Mouse (Mus musculus): ENCODE data around the gene Rnf220. TPM values are rescaled to one million over a fixed set of nuclear protein-coding genes. Genes with fewer than 3 reads are reported as not detected.
A peak's percentile ranks its signal among the peaks of the same experiment; 100 is the strongest.

The Rnf220 gene
- polyA plus RNA-seq, 1 experiment from 2014 or later = 50.7 TPM

GRCm38 (mm10) chr4:117288927-117289801 lies 207.7 kb downstream of the Rnf220 start:
- peak overlapping the region; percentile 98 for H3K27ac ChIP-seq (ENCODE audit: low read length)
- DNase-seq (ENCODE audit: low spot score) = peak; percentile 90
- H3K4me2 ChIP-seq (replicated peaks; ENCODE audit: low read depth, low read length) = peak overlapping the region; percentile 74
- peak overlapping the region; percentile 73 for H3K9ac ChIP-seq (replicated peaks; ENCODE audit: low read depth)
- no peaks in the 10 kb centered on the region for H3K27me3 ChIP-seq (replicated peaks; ENCODE audit: insufficient read depth, low read length)
- TF ChIP-seq CTCF (IDR thresholded peaks at IDR 0.05) (no peak), EP300 (IDR thresholded peaks at IDR 0.05) (no peak)
- peak; percentile 92 for ATAC-seq
- no peaks in the 10 kb centered on the region for H3K4me1 ChIP-seq (ENCODE audit: insufficient read depth, low read depth, low read length)
- peaks cover 9% of the 10 kb centered on the region for H3K36me3 ChIP-seq (ENCODE audit: insufficient read depth, low read length)
- under 1% methylated on average over 55 of the region's 80 CpGs for WGBS
- H3K9me3 ChIP-seq (ENCODE audit: low read length) = no peaks in the 10 kb centered on the region
- H3K4me3 ChIP-seq (ENCODE audit: low read depth, low read length) = peak overlapping the region; percentile 81

GRCm38 (mm10) chr4:117288277-117288926 lies 208.4 kb downstream of the Rnf220 start:
- 0 out of 2 replicates have a peak, but pooled peaks have one; percentile 1 for ATAC-seq
- WGBS = 17% methylated on average over 25 of the region's 25 CpGs
- peak overlapping the region; percentile 81 for H3K4me3 ChIP-seq (ENCODE audit: low read depth, low read length)

GRCm38 (mm10) chr4:117284363-117284762 lies 212.5 kb downstream of the Rnf220 start:
- no peak overlapping the region for H3K27ac ChIP-seq (ENCODE audit: low read length)
- ATAC-seq = no peak

More at GRCm38 (mm10) chr4:117288277-117288926, 208.4 kb downstream of the Rnf220 start:
- peak; percentile 22 for DNase-seq (ENCODE audit: low spot score)
- Histone ChIP-seq H3K27ac (ENCODE audit: low read length) (peak overlapping the region; percentile 98), H3K9ac (replicated peaks; ENCODE audit: low read depth) (peak overlapping the region; percentile 73), H3K27me3 (replicated peaks; ENCODE audit: insufficient read depth, low read length) (no peaks in the 10 kb centered on the region), H3K4me2 (replicated peaks; ENCODE audit: low read depth, low read length) (peak overlapping the region; percentile 74), H3K36me3 (ENCODE audit: insufficient read depth, low read length) (peaks cover 9% of the 10 kb centered on the region), H3K9me3 (ENCODE audit: low read length) (no peaks in the 10 kb centered on the region), H3K4me1 (ENCODE audit: insufficient read depth, low read depth, low read length) (no peaks in the 10 kb centered on the region)
- TF ChIP-seq EP300 (IDR thresholded peaks at IDR 0.05) (no peak), CTCF (IDR thresholded peaks at IDR 0.05) (no peak)

DNA sequence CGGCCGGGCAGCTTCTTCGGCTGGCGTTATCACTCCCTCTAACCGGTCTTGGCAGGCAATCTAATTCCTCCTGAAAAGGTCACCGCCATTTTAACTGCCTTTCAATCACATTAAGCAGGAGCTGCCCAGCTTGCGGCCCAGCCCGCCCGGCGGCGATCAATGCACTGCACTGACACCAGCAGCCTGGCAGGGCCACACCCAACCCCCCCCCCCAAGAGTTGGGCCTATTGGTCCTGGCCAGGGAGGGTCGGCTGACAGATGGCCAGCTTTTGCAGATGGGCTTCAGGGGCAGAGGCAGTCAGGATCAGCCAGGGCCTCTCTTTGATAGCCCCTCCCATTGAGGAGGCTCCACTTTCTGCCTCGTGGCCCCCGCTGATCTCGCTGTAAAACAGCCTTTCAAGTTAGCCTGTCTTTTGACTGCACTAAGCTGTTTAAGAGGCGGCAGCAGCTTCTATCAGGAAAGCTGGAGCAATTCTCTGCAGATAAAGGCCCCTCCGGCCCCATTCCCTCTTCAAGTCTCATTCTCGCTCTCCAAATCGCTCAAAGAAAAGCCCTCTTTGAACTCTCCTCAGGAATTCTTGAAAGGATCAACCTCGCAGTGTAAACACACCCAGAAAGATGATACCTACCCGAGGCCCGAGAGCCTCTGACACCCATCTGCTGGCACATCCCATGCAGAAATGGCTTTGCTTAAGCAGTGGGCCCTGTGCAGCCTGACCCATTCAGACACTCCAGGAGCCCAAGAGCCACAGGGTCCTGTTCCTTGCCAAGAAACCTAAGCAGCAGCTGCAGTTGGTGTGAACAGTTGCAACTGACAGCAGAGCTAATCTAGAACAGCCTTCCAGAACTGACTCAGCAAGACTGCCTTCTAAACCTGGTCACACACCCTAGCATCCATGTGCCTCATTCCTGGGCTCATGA lies 213.3 kb downstream of the Rnf220 start:
- no peak for ATAC-seq
- peaks cover 14% of the 10 kb centered on the region for H3K36me3 ChIP-seq (ENCODE audit: insufficient read depth, low read length)
- TF ChIP-seq EP300 (IDR thresholded peaks at IDR 0.05) (no peak), CTCF (IDR thresholded peaks at IDR 0.05) (no peak)
- no peaks in the 10 kb centered on the region for H3K27me3 ChIP-seq (replicated peaks; ENCODE audit: insufficient read depth, low read length)
- peak overlapping the region; percentile 12; the same call in 1 of the 2 replicates for H3K9ac ChIP-seq (replicated peaks; ENCODE audit: low read depth)
- H3K9me3 ChIP-seq (ENCODE audit: low read length) = no peaks in the 10 kb centered on the region
- 47% methylated on average over 22 of the region's 22 CpGs for WGBS
- no peak overlapping the region for H3K27ac ChIP-seq (ENCODE audit: low read length)
- no peak overlapping the region for H3K4me3 ChIP-seq (ENCODE audit: low read depth, low read length)
- H3K4me1 ChIP-seq (ENCODE audit: insufficient read depth, low read depth, low read length) = no peaks in the 10 kb centered on the region
- no peak overlapping the region for H3K4me2 ChIP-seq (replicated peaks; ENCODE audit: low read depth, low read length)
- no peak for DNase-seq (ENCODE audit: low spot score)

More at GRCm38 (mm10) chr4:117284363-117284762, 212.5 kb downstream of the Rnf220 start:
- 50% methylated on average over 4 of the region's 4 CpGs for WGBS
- Histone ChIP-seq H3K4me2 (replicated peaks; ENCODE audit: low read depth, low read length) (no peak overlapping the region), H3K36me3 (ENCODE audit: insufficient read depth, low read length) (peaks cover 14% of the 10 kb centered on the region), H3K27me3 (replicated peaks; ENCODE audit: insufficient read depth, low read length) (no peaks in the 10 kb centered on the region), H3K9me3 (ENCODE audit: low read length) (no peaks in the 10 kb centered on the region), H3K9ac (replicated peaks; ENCODE audit: low read depth) (peak overlapping the region; percentile 12; the same call in 1 of the 2 replicates), H3K4me3 (ENCODE audit: low read depth, low read length) (no peak overlapping the region), H3K4me1 (ENCODE audit: insufficient read depth, low read depth, low read length) (no peaks in the 10 kb centered on the region)
- DNase-seq (ENCODE audit: low spot score) = no peak
- TF ChIP-seq CTCF (IDR thresholded peaks at IDR 0.05) = no peak
- no peak for TF ChIP-seq EP300 (IDR thresholded peaks at IDR 0.05)

DNA sequence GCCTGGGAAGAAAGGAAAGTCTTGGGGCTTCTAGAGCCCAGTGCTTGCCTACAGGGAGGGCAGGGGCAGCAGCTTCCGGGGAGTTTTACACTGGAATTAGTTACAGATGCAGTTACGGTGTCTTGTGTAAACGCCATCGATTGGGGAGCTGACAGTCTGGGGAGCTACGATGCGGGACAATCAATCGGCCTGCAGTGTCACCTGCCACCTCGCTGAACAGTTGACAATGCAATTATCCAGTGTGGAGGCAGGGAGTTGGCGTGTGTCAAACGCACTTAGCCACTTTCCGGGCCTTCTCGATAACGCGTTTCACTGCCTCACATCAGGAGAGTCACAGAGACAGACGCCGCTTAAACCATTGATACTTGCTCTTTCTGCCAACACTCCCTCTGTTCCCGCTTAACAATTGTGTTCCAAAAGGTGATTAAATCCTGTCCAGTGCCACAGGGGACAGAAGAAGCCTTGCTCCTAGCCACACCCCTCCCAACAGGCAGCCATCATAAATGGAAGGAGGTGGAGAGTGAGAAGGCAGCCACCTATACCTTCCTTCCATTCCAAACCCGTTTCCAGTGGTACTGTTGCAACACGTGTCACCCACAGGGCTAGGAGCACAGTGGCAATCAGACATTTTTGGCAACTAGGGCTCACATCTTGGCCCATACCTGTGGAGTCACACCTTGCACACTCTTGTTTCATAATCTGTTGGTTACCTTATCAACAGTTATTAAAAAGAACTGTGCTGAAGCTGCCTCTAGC lies 215.6 kb downstream of the Rnf220 start:
- WGBS = 56% methylated on average over 19 of the region's 19 CpGs
- no peak overlapping the region for H3K4me3 ChIP-seq (ENCODE audit: low read depth, low read length)
- DNase-seq (ENCODE audit: low spot score) (no peak), ATAC-seq (no peak)
- H3K36me3 ChIP-seq (ENCODE audit: insufficient read depth, low read length) = peaks cover 19% of the 10 kb centered on the region
- H3K9me3 ChIP-seq (ENCODE audit: low read length) = no peaks in the 10 kb centered on the region
- H3K9ac ChIP-seq (replicated peaks; ENCODE audit: low read depth) = no peak overlapping the region
- no peaks in the 10 kb centered on the region for H3K4me1 ChIP-seq (ENCODE audit: insufficient read depth, low read depth, low read length)
- TF ChIP-seq CTCF (IDR thresholded peaks at IDR 0.05) = no peak
- no peak for TF ChIP-seq EP300 (IDR thresholded peaks at IDR 0.05)
- no peak overlapping the region for H3K4me2 ChIP-seq (replicated peaks; ENCODE audit: low read depth, low read length)
- H3K27me3 ChIP-seq (replicated peaks; ENCODE audit: insufficient read depth, low read length) = no peaks in the 10 kb centered on the region
- H3K27ac ChIP-seq (ENCODE audit: low read length) = no peak overlapping the region

Data from lung, postnatal 0 days (tissue).